Mouse (Mus musculus) CH12.LX (cell line): ENCODE measurements around the gene Gpr22.

Source experiments
- CHD1 ChIP-seq: IDR thresholded peaks from 2 replicates; pipeline ENCODE4 v1.6.1; 2012; ENCODE audit warnings: low read depth, low read length, improper control_type of control experiment, inconsistent platforms
- CTCF ChIP-seq, 2 experiments: IDR thresholded peaks in 1 of 2; conservative IDR thresholded peaks in 1 of 2; 2 replicates each; pipeline ENCODE4 v1.5.1; 2011 to 2012; ENCODE audit warnings: low read depth in 2 of 2, low read length in 2 of 2, improper control_type of control experiment in 1 of 2, inconsistent platforms in 1 of 2, mild to moderate bottlenecking in 1 of 2, moderate library complexity in 1 of 2
- E2F4 ChIP-seq: IDR thresholded peaks from 2 replicates; pipeline ENCODE4 v1.6.1; 2011; ENCODE audit warnings: low read depth, low read length, improper control_type of control experiment; ENCODE audit not compliant: insufficient replicate concordance
- HCFC1 ChIP-seq: IDR thresholded peaks from 2 replicates; pipeline ENCODE4 v1.6.1; 2012; ENCODE audit warnings: low read depth, mild to moderate bottlenecking, inconsistent platforms, low read length, improper control_type of control experiment
- JUN ChIP-seq: IDR thresholded peaks from 2 replicates; pipeline ENCODE4 v1.6.1; 2011; ENCODE audit warnings: low read depth, mild to moderate bottlenecking, low read length, improper control_type of control experiment, moderate library complexity; ENCODE audit not compliant: insufficient read depth
- MAZ ChIP-seq: IDR thresholded peaks from 2 replicates; pipeline ENCODE4 v1.6.1; 2012; ENCODE audit warnings: low read depth, mild to moderate bottlenecking, inconsistent platforms, low read length, improper control_type of control experiment, moderate library complexity
- PAX5 ChIP-seq: IDR thresholded peaks from 2 replicates; pipeline ENCODE4 v1.6.1; 2012; ENCODE audit warnings: low read length, inconsistent platforms, mixed read lengths
- POLR2A ChIP-seq: IDR thresholded peaks from 2 replicates; pipeline ENCODE4 v1.6.1; 2011; ENCODE audit warnings: low read depth, mild to moderate bottlenecking, improper control_type of control experiment, low read length

DNA sequence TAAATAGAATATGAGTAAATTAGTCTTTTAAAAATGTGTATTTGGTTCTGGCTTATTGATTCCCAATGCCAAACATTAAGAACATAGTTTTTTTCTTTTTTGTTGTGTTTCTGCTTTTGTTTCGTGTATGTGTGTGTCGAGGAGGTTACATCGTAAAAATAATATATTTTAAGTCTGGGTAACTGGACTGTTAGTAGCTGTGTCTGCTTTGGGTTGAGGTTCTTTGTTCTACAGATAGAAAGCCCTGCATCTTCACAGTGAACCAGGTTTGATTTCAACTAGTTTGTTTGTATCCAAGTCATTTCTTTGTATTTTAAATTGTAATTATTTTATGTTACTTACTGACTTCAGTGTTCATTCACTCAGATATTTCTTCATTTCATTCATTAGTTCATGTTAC lies 323 bp upstream of the Gpr22 start:
- TF ChIP-seq CHD1 (no peak), JUN (no peak), HCFC1 (no peak), POLR2A (no peak), PAX5 (no peak), CTCF (conservative IDR thresholded peaks at IDR 0.05 in 1 of 2, IDR thresholded peaks at IDR 0.05 in 1 of 2; ENCODE audit: low read depth in 2 of 2, low read length in 2 of 2) (no peak), E2F4 (no peak), MAZ (no peak)
